Mouse (Mus musculus) monocyte, adult 5-6 weeks (primary cell): Measurements from ENCODE around the gene Abracl. TPM values are rescaled to one million over a fixed set of nuclear protein-coding genes. Genes with fewer than 3 reads are reported as not detected.

Experiments used
- total RNA-seq: library from RNA; stranded (forward); fragments of 200-1000, 200-491, 200-594 nt; gene quantifications from 3 replicates; pipeline ENCODE4 v1.2.3, GENCODE M21; 2017

Abracl gene
- total RNA-seq, 1 experiment from 2014 or later = 279 TPM

Other genes with a start within 250 kb of the Abracl start
- gene Txlnb, start 227.1 kb downstream of the Abracl start, total RNA-seq = 0.75 to 2.3 TPM (median 1.5 TPM) in 3 replicates
- gene Heca, start 75.2 kb downstream of the Abracl start, total RNA-seq = 129 to 223 TPM (median 161 TPM) in 3 replicates
- 47.0 to 66.2 TPM (median 47.9 TPM) in 3 replicates for gene Reps1, start 32.6 kb upstream of the Abracl start, total RNA-seq
- gene Ect2l, start 187.6 kb upstream of the Abracl start, total RNA-seq = not detected in 3 replicates
- gene Ccdc28a, start 211.7 kb upstream of the Abracl start, total RNA-seq = 10.0 to 14.3 TPM (median 11.8 TPM) in 3 replicates